Mouse (Mus musculus) activated CD4-positive, CD25-positive, alpha-beta regulatory T cell (primary cell): ENCODE measurements around the gene Gm21897. TPM values are rescaled to one million over a fixed set of nuclear protein-coding genes. Genes with fewer than 3 reads are reported as not detected.

ENCODE experiments used
- polyA plus RNA-seq, 2 experiments: library from polyadenylated mRNA; unstranded; fragments of 100-300 nt; shearing (Covaris generic); gene quantifications; one replicate each; pipeline ENCODE4 v1.2.1; 2017

Gene Gm21897
- polyA plus RNA-seq, result not detected

GRCm38 (mm10) chr16:15317158-15317557, at the start of gene Gm21897:
Gene Gm21897 (plus strand): TSS chr16:15317458.

